Mouse (Mus musculus) hindbrain, postnatal 0 days (tissue): ENCODE results near the gene Napa. TPM values are rescaled to one million over a fixed set of nuclear protein-coding genes. Genes with fewer than 3 reads are reported as not detected.
A peak's percentile ranks its signal among the peaks of the same experiment; 100 is the strongest.

Experiments used
- ATAC-seq: fragments of 200-750 bp; cut with Nextera tagmentation; 2 replicates; pipeline ENCODE4 v1.8.0; 2017; ENCODE audit warnings: mild to moderate bottlenecking, moderate TSS enrichment, moderate library complexity
- DNase-seq: peaks from one replicate; pipeline ENCODE4 v3.0.0-alpha.2; 2015; ENCODE audit warnings: low spot score
- H3K27ac ChIP-seq: fragments of 300-500 bp; sonication (generic); 2 replicates; pipeline ENCODE4 v1.5.1; 2014; ENCODE audit warnings: mild to moderate bottlenecking
- H3K27me3 ChIP-seq: fragments of 300-500 bp; sonication (generic); 2 replicates; pipeline ENCODE4 v1.6.1; 2014; ENCODE audit warnings: low read length, mixed read lengths; ENCODE audit not compliant: insufficient read depth
- H3K36me3 ChIP-seq: fragments of 300-500 bp; sonication (generic); 2 replicates; pipeline ENCODE4 v1.6.1; 2014; ENCODE audit warnings: low read length, mixed read lengths; ENCODE audit not compliant: insufficient read depth
- H3K4me1 ChIP-seq: fragments of 300-500 bp; sonication (generic); 2 replicates; pipeline ENCODE4 v1.6.1; 2014; ENCODE audit warnings: antibody characterized with exemption, low read length, mixed read lengths; ENCODE audit not compliant: insufficient read depth
- H3K4me2 ChIP-seq: fragments of 300-500 bp; sonication (generic); 2 replicates; pipeline ENCODE4 v1.6.1; 2014; ENCODE audit warnings: low read depth, mild to moderate bottlenecking, low read length, moderate library complexity, mixed read lengths
- H3K4me3 ChIP-seq: fragments of 300-500 bp; sonication (generic); 2 replicates; pipeline ENCODE4 v1.5.1; 2014; ENCODE audit warnings: low read length
- H3K9ac ChIP-seq: fragments of 300-500 bp; sonication (generic); replicated peaks from 2 replicates; pipeline ENCODE4 v1.6.1; 2014; ENCODE audit warnings: mild to moderate bottlenecking, low read length, moderate library complexity, mixed read lengths
- H3K9me3 ChIP-seq: fragments of 300-500 bp; sonication (generic); 2 replicates; pipeline ENCODE4 v1.6.1; 2016; ENCODE audit warnings: low read length, mixed read lengths
- CTCF ChIP-seq: IDR thresholded peaks from 2 replicates; pipeline ENCODE4 v1.5.1; 2016; ENCODE audit warnings: antibody characterized with exemption, control low read depth, low read depth
- whole genome bisulfite sequencing: fragments of 180-500 bp; shearing (Covaris S2); extraction: QIAGEN DNeasy Blood & Tissue Kit; methylation state at CpG from one replicate; pipeline ENCODE4 v1.1.7; 2014; 5-methylcytosine and 5-hydroxymethylcytosine counted together
- polyA plus RNA-seq: library from polyadenylated mRNA; unstranded; fragments of >200 nt; fragmentation: Nextera tagmentation; extraction: Ambion mirVana; gene quantifications from 2 replicates; pipeline ENCODE4 v1.2.1, GENCODE M21; 2015
- total RNA-seq: library from RNA; depleted of rRNA; stranded (reverse); fragments of >200 nt; gene quantifications from 2 replicates; pipeline ENCODE4 v1.2.3, GENCODE M21; 2014

Napa gene
- total and polyA plus RNA-seq, 2 experiments from 2014 or later: 253 to 441 TPM

GRCm38 (mm10) chr7:16146489-16147410 is 48.5 kb downstream of the Napa start:
- no peak for ATAC-seq
- no peak for DNase-seq
- TF ChIP-seq CTCF: no peak
- 0 out of 2 replicates have a peak, but pooled peaks cover 3% of the 10 kb centered on the region for H3K36me3 ChIP-seq
- whole genome bisulfite sequencing: 36% methylated on average over 27 of the region's 27 CpGs
- H3K27me3 ChIP-seq: no peaks in the 10 kb centered on the region
- H3K4me2 ChIP-seq: no peak overlapping the region
- no peak overlapping the region for H3K4me3 ChIP-seq
- H3K4me1 ChIP-seq: 0 out of 2 replicates have a peak, but pooled peaks cover 3% of the 10 kb centered on the region
- H3K9me3 ChIP-seq: no peaks in the 10 kb centered on the region
- H3K9ac ChIP-seq: no peak overlapping the region
- no peak overlapping the region for H3K27ac ChIP-seq

GRCm38 (mm10) chr7:16147643-16148042 is 49.4 kb downstream of the Napa start:
- ATAC-seq (no peak), DNase-seq (peak; percentile 40)
- H3K36me3 ChIP-seq: 0 out of 2 replicates have a peak, but pooled peaks cover 3% of the 10 kb centered on the region
- H3K27me3 ChIP-seq: no peaks in the 10 kb centered on the region
- TF ChIP-seq CTCF: no peak
- H3K9ac ChIP-seq: no peak overlapping the region
- H3K4me3 ChIP-seq: no peak overlapping the region
- 0 out of 2 replicates have a peak, but pooled peaks cover 3% of the 10 kb centered on the region for H3K4me1 ChIP-seq
- H3K27ac ChIP-seq: no peak overlapping the region
- whole genome bisulfite sequencing: 27% methylated on average over 15 of the region's 15 CpGs
- H3K9me3 ChIP-seq: no peaks in the 10 kb centered on the region
- H3K4me2 ChIP-seq: no peak overlapping the region

GRCm38 (mm10) chr7:16149241-16149640 is 51.0 kb downstream of the Napa start:
- Histone ChIP-seq H3K4me2 (no peak overlapping the region), H3K9me3 (no peaks in the 10 kb centered on the region), H3K27me3 (no peaks in the 10 kb centered on the region), H3K36me3 (0 out of 2 replicates have a peak, but pooled peaks cover 3% of the 10 kb centered on the region), H3K4me3 (no peak overlapping the region), H3K27ac (no peak overlapping the region), H3K9ac (no peak overlapping the region), H3K4me1 (0 out of 2 replicates have a peak, but pooled peaks cover 3% of the 10 kb centered on the region)
- ATAC-seq: 0 out of 2 replicates have a peak, but pooled peaks have one; percentile 22
- 50% methylated on average over 5 of the region's 5 CpGs for WGBS
- DNase-seq: no peak
- TF ChIP-seq CTCF: no peak

GRCm38 (mm10) chr7:16150191-16151145 is 52.2 kb downstream of the Napa start:
- Histone ChIP-seq H3K9me3 (no peaks in the 10 kb centered on the region), H3K27ac (no peak overlapping the region), H3K4me3 (no peak overlapping the region), H3K27me3 (no peaks in the 10 kb centered on the region), H3K4me1 (0 out of 2 replicates have a peak, but pooled peaks cover 3% of the 10 kb centered on the region), H3K36me3 (no peaks in the 10 kb centered on the region), H3K9ac (no peak overlapping the region), H3K4me2 (no peak overlapping the region)
- WGBS: 79% methylated on average over 9 of the region's 9 CpGs
- no peak for DNase-seq
- TF ChIP-seq CTCF: no peak
- ATAC-seq: no peak

- DNase-seq: peak; percentile 82
These were observed 55.3 kb downstream of the Napa start for GRCm38 (mm10) chr7:16153522-16153921.

More at GRCm38 (mm10) chr7:16153522-16153921, 55.3 kb downstream of the Napa start:
- Histone ChIP-seq H3K4me3 (no peak overlapping the region), H3K27me3 (no peaks in the 10 kb centered on the region), H3K4me2 (no peak overlapping the region), H3K36me3 (peaks cover 6% of the 10 kb centered on the region; the same call in 1 of the 2 replicates), H3K9ac (no peak overlapping the region), H3K27ac (no peak overlapping the region), H3K9me3 (no peaks in the 10 kb centered on the region), H3K4me1 (no peaks in the 10 kb centered on the region)
- TF ChIP-seq CTCF: peak; percentile 89
- 15% methylated on average over 10 of the region's 10 CpGs for WGBS
- peak; percentile 87 for ATAC-seq
